Mouse (Mus musculus): ENCODE measurements around the gene Gm4064. TPM values are rescaled to one million over a fixed set of nuclear protein-coding genes. Genes with fewer than 3 reads are reported as not detected.
"Not testable (repeated sequence)": the region's sequence is repeated elsewhere in the genome, so short reads cannot be mapped to it uniquely, and the experiment has no call there.

The Gm4064 gene
- not detected for polyA plus RNA-seq (2012; fragmentation: generic; extraction: Trizol)

DNA sequence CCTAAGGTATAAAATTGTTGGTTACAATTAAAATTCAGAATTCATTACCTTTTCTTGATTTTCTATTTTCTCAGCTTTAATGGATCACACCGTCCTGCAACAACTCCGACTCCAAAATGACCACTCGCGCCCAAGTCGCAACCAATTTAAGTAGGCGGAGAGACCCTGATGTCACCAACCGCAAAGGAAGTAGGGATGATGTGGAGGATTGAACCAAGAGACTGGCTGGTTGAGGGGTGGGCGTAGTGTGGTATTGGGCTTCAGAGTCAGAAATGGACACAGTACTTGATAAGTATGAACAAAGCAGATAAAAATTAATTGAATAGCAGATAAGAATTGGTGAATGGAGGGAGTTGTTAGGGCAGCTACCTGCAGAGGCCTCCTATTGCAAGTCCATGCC is at the start of gene Gm4064:
Gene Gm4064, minus strand, starts transcription at position 101 of the 400 bp plus-strand sequence.
- not testable (repeated sequence) for H3K36me3 ChIP-seq (ENCODE audit: control insufficient read depth, insufficient read depth)

DNA sequence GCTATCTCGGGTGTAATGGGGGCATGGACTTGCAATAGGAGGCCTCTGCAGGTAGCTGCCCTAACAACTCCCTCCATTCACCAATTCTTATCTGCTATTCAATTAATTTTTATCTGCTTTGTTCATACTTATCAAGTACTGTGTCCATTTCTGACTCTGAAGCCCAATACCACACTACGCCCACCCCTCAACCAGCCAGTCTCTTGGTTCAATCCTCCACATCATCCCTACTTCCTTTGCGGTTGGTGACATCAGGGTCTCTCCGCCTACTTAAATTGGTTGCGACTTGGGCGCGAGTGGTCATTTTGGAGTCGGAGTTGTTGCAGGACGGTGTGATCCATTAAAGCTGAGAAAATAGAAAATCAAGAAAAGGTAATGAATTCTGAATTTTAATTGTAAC is 34.4 kb upstream of the Gm4064 start, which contains the start of the genes Rbmy and Gm10256:
Gene Rbmy, plus strand, starts transcription at position 301 of the 400 bp plus-strand sequence.
Gene Gm10256, plus strand, starts transcription at position 320 of the 400 bp plus-strand sequence.
- not testable (repeated sequence) for H3K79me2 ChIP-seq (ENCODE audit: control insufficient read depth, insufficient read depth); H3K27me3 ChIP-seq (ENCODE audit: control insufficient read depth, insufficient read depth, insufficient read length); H3K36me3 ChIP-seq (ENCODE audit: control insufficient read depth, insufficient read depth); H3K4me2 ChIP-seq (ENCODE audit: low read depth); H3K4me3 ChIP-seq; H3ac ChIP-seq (ENCODE audit: control insufficient read depth, insufficient read length)

More for the DNA sequence above, at the start of gene Gm4064:
- H3ac ChIP-seq (ENCODE audit: control insufficient read depth, insufficient read length); H3K79me2 ChIP-seq (ENCODE audit: control insufficient read depth, insufficient read depth); H3K4me3 ChIP-seq; H3K4me2 ChIP-seq (ENCODE audit: low read depth); H3K27me3 ChIP-seq (ENCODE audit: control insufficient read depth, insufficient read depth, insufficient read length): not testable (repeated sequence)

Other genes starting within 250 kb of the Gm4064 start
- gene H2al2c, start 197.1 kb downstream of the Gm4064 start, polyA plus RNA-seq (2012; fragmentation: generic; extraction: Trizol): not detected
- gene Sry, start 132.5 kb downstream of the Gm4064 start, polyA plus RNA-seq (2012; fragmentation: generic; extraction: Trizol): not detected
- gene H2al2b, start 75.5 kb downstream of the Gm4064 start, polyA plus RNA-seq (2012; fragmentation: generic; extraction: Trizol): not detected
- gene Rbmy, start 34.5 kb upstream of the Gm4064 start, polyA plus RNA-seq (2012; fragmentation: generic; extraction: Trizol): not detected
- gene Gm10256, start 34.5 kb upstream of the Gm4064 start, polyA plus RNA-seq (2012; fragmentation: generic; extraction: Trizol): not detected
- gene Gm10352, start 104.8 kb upstream of the Gm4064 start, polyA plus RNA-seq (2012; fragmentation: generic; extraction: Trizol): not detected
- not detected for gene Gm29289, start 136.4 kb upstream of the Gm4064 start, polyA plus RNA-seq (2012; fragmentation: generic; extraction: Trizol)